Mouse (Mus musculus) embryonic facial prominence, embryonic 14.5 days (tissue): ENCODE data around the gene Nedd9. TPM values are rescaled to one million over a fixed set of nuclear protein-coding genes. Genes with fewer than 3 reads are reported as not detected.
A peak's percentile ranks its signal among the peaks of the same experiment; 100 is the strongest.

Source experiments
- ATAC-seq: fragments of 200-750 bp; cut with Nextera tagmentation; 2 replicates; pipeline ENCODE4 v1.8.0; 2017; ENCODE audit warnings: low read depth, moderate number of reproducible peaks, moderate TSS enrichment
- DNase-seq: peaks from one replicate; pipeline ENCODE4 v3.0.0-alpha.2; 2015; ENCODE audit warnings: low spot score
- H3K27ac ChIP-seq: fragments of 300-500 bp; sonication (generic); replicated peaks from 2 replicates; pipeline ENCODE4 v1.5.1; 2014; ENCODE audit warnings: low read depth, mild to moderate bottlenecking, low read length, moderate library complexity
- H3K27me3 ChIP-seq: fragments of 300-500 bp; sonication (generic); replicated peaks from 2 replicates; pipeline ENCODE4 v1.6.1; 2014; ENCODE audit warnings: low read length; ENCODE audit not compliant: control insufficient read depth, insufficient read depth
- H3K36me3 ChIP-seq: fragments of 300-500 bp; sonication (generic); 2 replicates; pipeline ENCODE4 v1.6.1; 2014; ENCODE audit warnings: low read length, mixed read lengths; ENCODE audit not compliant: control insufficient read depth, insufficient read depth
- H3K4me1 ChIP-seq: fragments of 300-500 bp; sonication (generic); 2 replicates; pipeline ENCODE4 v1.6.1; 2014; ENCODE audit warnings: antibody characterized with exemption, low read length; ENCODE audit not compliant: control insufficient read depth, insufficient read depth
- H3K4me2 ChIP-seq: fragments of 300-500 bp; sonication (generic); 2 replicates; pipeline ENCODE4 v1.6.1; 2014; ENCODE audit warnings: low read depth, mild to moderate bottlenecking, low read length, moderate library complexity, mixed read lengths
- H3K4me3 ChIP-seq: fragments of 300-500 bp; sonication (generic); 2 replicates; pipeline ENCODE4 v1.5.1; 2014; ENCODE audit warnings: low read depth, mild to moderate bottlenecking, low read length
- H3K9ac ChIP-seq: fragments of 300-500 bp; sonication (generic); 2 replicates; pipeline ENCODE4 v1.6.1; 2014; ENCODE audit warnings: low read depth, mild to moderate bottlenecking, low read length, moderate library complexity, mixed read lengths
- H3K9me3 ChIP-seq: fragments of 300-500 bp; sonication (generic); 2 replicates; pipeline ENCODE4 v1.6.1; 2016; ENCODE audit warnings: low read length; ENCODE audit not compliant: control insufficient read depth
- WGBS: fragments of 180-500 bp; shearing (Covaris S2); extraction: QIAGEN DNeasy Blood & Tissue Kit; methylation state at CpG from one replicate; pipeline ENCODE4 v1.1.7; 2014; 5-methylcytosine and 5-hydroxymethylcytosine counted together
- polyA plus RNA-seq: library from polyadenylated mRNA; unstranded; fragments of >200 nt; fragmentation: Nextera tagmentation; extraction: Ambion mirVana; gene quantifications from 2 replicates; pipeline ENCODE4 v1.2.1, GENCODE M21; 2014

Gene Nedd9
- polyA plus RNA-seq, 1 experiment from 2014 or later: 31.1 TPM

- Histone ChIP-seq H3K4me1 (peaks cover 40% of the 10 kb centered on the region), H3K4me2 (peak overlapping the region; percentile 66), H3K27ac (peak overlapping the region; percentile 90), H3K4me3 (peak overlapping the region; percentile 48), H3K27me3 (no peaks in the 10 kb centered on the region), H3K9ac (peak overlapping the region; percentile 52), H3K36me3 (no peaks in the 10 kb centered on the region), H3K9me3 (no peaks in the 10 kb centered on the region)
- DNase-seq (peak; percentile 46), ATAC-seq (no peak; the same call in 1 of the 2 replicates)
- 2% methylated on average over 16 of the region's 16 CpGs for WGBS
Measured at GRCm38 (mm10) chr13:41359330-41360215, 127.6 kb downstream of the Nedd9 start.

- DNase-seq: peak; percentile 98
- no peaks in the 10 kb centered on the region for H3K36me3 ChIP-seq
- peak overlapping the region; percentile 90 for H3K27ac ChIP-seq
- no peaks in the 10 kb centered on the region for H3K27me3 ChIP-seq
- H3K4me3 ChIP-seq: peak overlapping the region; percentile 48
- H3K4me2 ChIP-seq: peak overlapping the region; percentile 66
- WGBS: under 1% methylated on average over 42 of the region's 42 CpGs
- H3K4me1 ChIP-seq: peaks cover 41% of the 10 kb centered on the region
- no peaks in the 10 kb centered on the region for H3K9me3 ChIP-seq
- ATAC-seq: peak; percentile 99
- H3K9ac ChIP-seq: peak overlapping the region; percentile 69
Measured at GRCm38 (mm10) chr13:41358480-41359180, 128.5 kb downstream of the Nedd9 start.

GRCm38 (mm10) chr13:41358009-41358408 is 129.2 kb downstream of the Nedd9 start:
- 8% methylated on average over 10 of the region's 10 CpGs for WGBS
- Histone ChIP-seq H3K9ac (peak overlapping the region; percentile 69), H3K4me2 (peak overlapping the region; percentile 66), H3K36me3 (no peaks in the 10 kb centered on the region), H3K27ac (peak overlapping the region; percentile 90), H3K4me1 (peaks cover 43% of the 10 kb centered on the region), H3K27me3 (no peaks in the 10 kb centered on the region), H3K4me3 (peak overlapping the region; percentile 48), H3K9me3 (no peaks in the 10 kb centered on the region)
- no peak for ATAC-seq
- DNase-seq: no peak

DNA sequence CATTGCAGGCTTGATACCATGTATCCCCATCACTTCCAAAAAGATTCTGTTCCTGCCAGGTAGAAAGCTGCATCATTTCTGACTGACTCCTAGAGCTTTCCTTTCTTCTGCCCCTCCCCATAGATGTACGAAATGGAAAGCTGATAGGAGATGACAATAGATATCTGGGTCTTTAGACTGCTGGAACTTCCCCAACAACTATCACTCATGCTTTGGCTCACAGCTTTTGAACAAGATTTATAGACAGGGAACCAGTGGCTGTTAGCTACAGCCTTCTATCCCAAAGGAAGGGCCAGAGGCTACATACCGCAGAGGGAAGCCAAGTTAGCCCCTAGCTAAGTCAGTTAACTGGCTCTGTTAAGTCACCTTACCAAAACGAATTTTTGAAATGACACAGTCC is 129.6 kb downstream of the Nedd9 start:
- H3K27ac ChIP-seq: no peak overlapping the region
- H3K4me3 ChIP-seq: peak overlapping the region; percentile 48
- H3K36me3 ChIP-seq: no peaks in the 10 kb centered on the region
- no peak for DNase-seq
- no peaks in the 10 kb centered on the region for H3K9me3 ChIP-seq
- peaks cover 46% of the 10 kb centered on the region for H3K4me1 ChIP-seq
- 40% methylated on average over 3 of the region's 3 CpGs for WGBS
- H3K27me3 ChIP-seq: no peaks in the 10 kb centered on the region
- peak overlapping the region; percentile 66 for H3K4me2 ChIP-seq
- no peak for ATAC-seq
- H3K9ac ChIP-seq: peak overlapping the region; percentile 69

- Histone ChIP-seq H3K27me3 (no peaks in the 10 kb centered on the region), H3K4me3 (peak overlapping the region; percentile 48), H3K27ac (no peak overlapping the region), H3K9ac (peak overlapping the region; percentile 69), H3K9me3 (no peaks in the 10 kb centered on the region), H3K36me3 (no peaks in the 10 kb centered on the region), H3K4me1 (peaks cover 46% of the 10 kb centered on the region), H3K4me2 (peak overlapping the region; percentile 66)
- ATAC-seq (no peak), DNase-seq (no peak)
- 62% methylated on average over 4 of the region's 4 CpGs for WGBS
Measured at GRCm38 (mm10) chr13:41357161-41357560, 130.0 kb downstream of the Nedd9 start.

DNA sequence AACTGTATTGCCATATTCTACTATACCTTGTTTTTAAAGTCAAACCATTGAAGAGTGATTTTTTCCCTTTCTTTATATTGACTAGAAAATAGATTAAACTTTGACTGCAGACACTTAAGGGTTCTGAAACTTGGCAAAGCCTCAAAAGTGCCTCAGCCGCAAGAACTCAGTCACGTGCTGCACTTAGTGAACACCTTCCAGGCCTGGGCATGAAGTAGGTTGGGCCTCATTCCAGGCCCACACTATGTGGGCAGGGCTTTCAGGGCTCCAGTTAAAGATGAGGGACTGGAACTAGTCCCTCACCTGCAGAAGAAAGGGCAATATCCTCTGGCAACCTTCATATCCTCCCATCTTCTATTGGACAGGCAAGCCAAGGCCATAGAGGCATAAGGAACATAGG is 131.6 kb downstream of the Nedd9 start:
- Histone ChIP-seq H3K9ac (no peak overlapping the region), H3K36me3 (no peaks in the 10 kb centered on the region), H3K4me3 (peak overlapping the region; percentile 11), H3K4me2 (peak overlapping the region; percentile 66), H3K9me3 (no peaks in the 10 kb centered on the region), H3K27ac (0 out of 2 replicates have a peak overlapping the region, but pooled peaks have one; percentile 28), H3K4me1 (peaks cover 46% of the 10 kb centered on the region), H3K27me3 (no peaks in the 10 kb centered on the region)
- WGBS: 39% methylated on average over 2 of the region's 2 CpGs
- DNase-seq (peak; percentile 88), ATAC-seq (no peak)

GRCm38 (mm10) chr13:41354591-41354990 is 132.6 kb downstream of the Nedd9 start:
- Histone ChIP-seq H3K4me3 (0 out of 2 replicates have a peak overlapping the region, but pooled peaks have one; percentile 4), H3K27me3 (no peaks in the 10 kb centered on the region), H3K27ac (peak overlapping the region; percentile 28; the same call in 1 of the 2 replicates), H3K4me2 (peak overlapping the region; percentile 31), H3K36me3 (no peaks in the 10 kb centered on the region), H3K9me3 (no peaks in the 10 kb centered on the region), H3K9ac (no peak overlapping the region), H3K4me1 (peaks cover 42% of the 10 kb centered on the region)
- DNase-seq (no peak), ATAC-seq (no peak)
- 55% methylated on average over 6 of the region's 6 CpGs for WGBS

DNA sequence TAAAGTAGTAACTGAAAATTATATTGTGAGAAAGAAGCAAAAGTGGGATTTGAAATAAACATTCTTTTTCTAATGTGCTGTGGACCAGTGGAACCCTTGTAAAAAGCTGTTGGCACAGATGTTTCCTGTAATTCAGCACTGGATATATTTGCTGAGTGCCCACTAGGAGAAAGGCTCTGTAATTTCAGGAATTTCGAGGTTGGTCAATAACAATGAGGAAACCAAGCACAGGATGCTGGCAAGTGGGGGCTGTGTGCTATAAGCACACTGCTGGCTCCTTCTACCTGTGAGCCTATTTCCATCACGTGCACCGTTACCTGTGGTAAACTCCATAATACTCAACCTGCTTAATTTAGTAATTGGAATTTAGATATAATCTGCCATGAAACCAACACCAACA is 133.5 kb downstream of the Nedd9 start:
- H3K36me3 ChIP-seq: no peaks in the 10 kb centered on the region
- no peak overlapping the region for H3K9ac ChIP-seq
- ATAC-seq: no peak
- peaks cover 47% of the 10 kb centered on the region for H3K4me1 ChIP-seq
- 65% methylated on average over 3 of the region's 3 CpGs for WGBS
- no peaks in the 10 kb centered on the region for H3K27me3 ChIP-seq
- no peak for DNase-seq
- no peak overlapping the region for H3K27ac ChIP-seq
- no peaks in the 10 kb centered on the region for H3K9me3 ChIP-seq
- no peak overlapping the region for H3K4me3 ChIP-seq
- no peak overlapping the region for H3K4me2 ChIP-seq
